Mouse (Mus musculus): Measurements from ENCODE around the gene Tmem11. TPM values are rescaled to one million over a fixed set of nuclear protein-coding genes. Genes with fewer than 3 reads are reported as not detected.

Tmem11 gene
- polyA plus RNA-seq, 1 experiment from 2014 or later, result 59.8 TPM

DNA sequence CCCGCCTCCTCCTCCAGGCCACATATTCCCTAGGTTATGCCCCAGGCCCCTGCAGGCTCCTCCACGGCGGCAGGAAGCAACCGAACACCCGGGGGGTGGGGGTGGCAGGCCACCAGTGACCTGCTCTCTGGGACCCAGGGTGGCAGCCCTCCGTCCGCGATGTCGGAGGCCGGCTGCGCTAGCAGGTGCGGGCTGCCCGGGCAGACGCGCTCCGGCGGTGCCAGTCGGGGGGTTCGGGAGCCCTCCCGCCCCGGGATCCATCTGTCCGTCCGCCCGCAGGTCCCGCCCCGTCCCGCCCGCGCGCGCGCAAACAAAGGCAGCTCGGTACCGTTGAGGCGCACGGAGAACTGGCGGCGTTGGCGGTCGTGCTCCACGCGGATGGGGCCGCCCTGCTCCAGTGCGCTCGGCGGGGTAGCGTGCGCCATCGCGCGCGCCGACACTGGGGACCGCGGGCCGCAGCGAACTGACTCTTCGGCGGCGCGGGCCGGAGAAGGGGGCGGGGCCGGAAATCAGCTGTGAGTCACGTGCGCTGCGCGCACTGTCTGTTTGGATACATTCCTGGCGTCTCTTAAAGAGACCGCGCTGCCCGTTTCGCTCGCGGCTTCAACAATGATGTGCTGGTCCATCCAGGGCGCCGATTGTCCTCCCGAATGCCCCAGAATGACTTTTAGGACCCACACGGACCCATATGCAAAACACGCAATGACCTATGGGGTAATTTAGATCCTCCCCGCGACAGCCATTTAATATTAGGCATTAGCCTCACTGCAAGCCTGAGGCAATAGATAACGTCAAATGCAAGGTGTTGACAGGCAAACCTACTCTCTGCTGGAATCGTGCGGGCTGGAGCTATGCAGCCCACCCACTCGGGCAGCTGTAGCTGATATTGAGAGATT lies 34.5 kb upstream of the Tmem11 start:
- no peaks in the 10 kb centered on the region for H3K36me3 ChIP-seq (ENCODE audit: control insufficient read depth, insufficient read depth, low read length)
- H3K27ac ChIP-seq (ENCODE audit: low read depth, low read length), result peak overlapping the region; percentile 68
- no peaks in the 10 kb centered on the region for H3K9me3 ChIP-seq (ENCODE audit: control insufficient read depth, low read length)
- DNase-seq (ENCODE audit: low spot score) (peak; percentile 93), ATAC-seq (replicated peaks; ENCODE audit: low FRiP score) (peak; percentile 94)
- WGBS, result under 1% methylated on average over 71 of the region's 86 CpGs
- peaks cover 2% of the 10 kb centered on the region; the same call in 1 of the 2 replicates for H3K4me1 ChIP-seq (replicated peaks; ENCODE audit: control insufficient read depth, insufficient read depth, low read length)
- H3K27me3 ChIP-seq (ENCODE audit: control insufficient read depth, insufficient read depth, low read length), result no peaks in the 10 kb centered on the region
- H3K9ac ChIP-seq (ENCODE audit: low read length), result peak overlapping the region; percentile 86
- H3K4me2 ChIP-seq (ENCODE audit: low read depth, low read length, severe bottlenecking), result peak overlapping the region; percentile 86
- peak overlapping the region; percentile 95 for H3K4me3 ChIP-seq (ENCODE audit: low read depth, low read length)

DNA sequence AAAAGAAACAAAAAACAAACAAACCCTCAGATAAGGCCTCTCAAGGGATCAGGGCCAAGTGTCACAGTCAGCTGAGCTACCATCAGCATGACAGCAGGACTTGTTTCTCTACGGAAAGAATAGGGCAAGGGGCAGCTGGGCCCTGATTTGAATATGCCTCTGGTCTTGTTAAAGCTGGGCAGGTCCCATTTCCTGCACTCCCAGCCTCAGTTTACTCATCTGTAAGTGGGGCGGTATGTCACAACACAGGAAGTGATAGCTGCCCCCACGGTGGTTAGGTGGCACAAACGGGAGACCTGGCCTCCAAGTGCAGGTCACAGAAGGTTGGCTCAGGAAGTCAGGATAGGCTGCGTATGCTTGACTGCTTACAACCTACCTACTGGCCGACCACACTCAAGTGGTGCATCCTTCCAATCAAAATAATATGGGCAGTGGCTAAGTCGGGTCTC lies 33.5 kb upstream of the Tmem11 start:
- ATAC-seq (replicated peaks; ENCODE audit: low FRiP score), result no peak
- Histone ChIP-seq H3K27me3 (ENCODE audit: control insufficient read depth, insufficient read depth, low read length) (no peaks in the 10 kb centered on the region), H3K36me3 (ENCODE audit: control insufficient read depth, insufficient read depth, low read length) (no peaks in the 10 kb centered on the region), H3K4me3 (ENCODE audit: low read depth, low read length) (peak overlapping the region; percentile 95), H3K4me2 (ENCODE audit: low read depth, low read length, severe bottlenecking) (peak overlapping the region; percentile 86), H3K9ac (ENCODE audit: low read length) (peak overlapping the region; percentile 86), H3K4me1 (replicated peaks; ENCODE audit: control insufficient read depth, insufficient read depth, low read length) (peaks cover 2% of the 10 kb centered on the region; the same call in 1 of the 2 replicates), H3K27ac (ENCODE audit: low read depth, low read length) (no peak overlapping the region), H3K9me3 (ENCODE audit: control insufficient read depth, low read length) (no peaks in the 10 kb centered on the region)
- no peak for DNase-seq (ENCODE audit: low spot score)
- 37% methylated on average over 7 of the region's 7 CpGs for WGBS

DNA sequence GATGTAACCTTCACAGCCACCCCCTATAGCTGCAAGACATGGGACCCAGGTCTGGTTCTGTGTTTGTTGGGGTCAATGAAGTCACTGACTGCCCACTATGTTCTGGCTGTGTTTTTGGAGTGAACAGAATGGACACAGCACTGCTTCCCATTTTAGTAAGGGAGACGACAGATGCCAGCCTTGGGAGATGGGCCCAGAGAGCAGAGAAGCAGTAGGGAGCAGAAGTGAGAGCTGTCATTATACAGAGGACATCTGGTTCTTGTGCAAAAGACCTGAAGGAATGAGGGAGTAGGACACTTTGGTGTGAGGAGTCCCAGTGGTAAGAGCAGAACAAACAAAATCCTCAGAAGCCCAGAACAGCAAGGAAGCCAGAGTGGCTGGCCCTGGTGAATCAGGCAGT lies 30.6 kb upstream of the Tmem11 start:
- no peak overlapping the region for H3K4me3 ChIP-seq (ENCODE audit: low read depth, low read length)
- H3K4me2 ChIP-seq (ENCODE audit: low read depth, low read length, severe bottlenecking), result no peak overlapping the region
- 91% methylated on average over 1 of the region's 1 CpGs for WGBS

DNA sequence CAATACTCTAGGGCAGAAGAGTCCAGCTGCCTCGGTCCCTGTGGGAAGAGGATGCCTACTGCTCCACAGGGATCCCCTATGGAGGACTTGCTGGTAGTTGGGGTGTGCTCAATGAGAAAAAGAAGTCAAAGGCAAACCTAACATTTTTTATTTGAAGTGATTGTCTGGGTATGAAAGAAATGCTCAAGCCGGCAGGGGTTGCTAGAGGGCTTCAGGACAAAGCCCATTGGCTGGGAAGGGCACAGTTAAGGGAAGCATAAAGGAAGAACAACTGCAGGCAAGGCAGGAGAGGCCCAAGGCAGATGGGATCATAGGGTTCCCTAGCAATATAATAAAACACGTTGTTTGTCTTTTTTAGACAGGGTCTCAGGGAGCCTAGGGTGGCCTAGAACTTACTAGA lies 29.0 kb upstream of the Tmem11 start:
- DNase-seq (ENCODE audit: low spot score), result no peak

More for the DNA sequence above, 30.6 kb upstream of the Tmem11 start:
- Histone ChIP-seq H3K27me3 (ENCODE audit: control insufficient read depth, insufficient read depth, low read length) (no peaks in the 10 kb centered on the region), H3K9me3 (ENCODE audit: control insufficient read depth, low read length) (no peaks in the 10 kb centered on the region), H3K9ac (ENCODE audit: low read length) (no peak overlapping the region), H3K4me1 (replicated peaks; ENCODE audit: control insufficient read depth, insufficient read depth, low read length) (peaks cover 2% of the 10 kb centered on the region; the same call in 1 of the 2 replicates), H3K27ac (ENCODE audit: low read depth, low read length) (no peak overlapping the region), H3K36me3 (ENCODE audit: control insufficient read depth, insufficient read depth, low read length) (peaks cover 2% of the 10 kb centered on the region; the same call in 1 of the 2 replicates)
- DNase-seq (ENCODE audit: low spot score) (no peak), ATAC-seq (replicated peaks; ENCODE audit: low FRiP score) (no peak)

DNA sequence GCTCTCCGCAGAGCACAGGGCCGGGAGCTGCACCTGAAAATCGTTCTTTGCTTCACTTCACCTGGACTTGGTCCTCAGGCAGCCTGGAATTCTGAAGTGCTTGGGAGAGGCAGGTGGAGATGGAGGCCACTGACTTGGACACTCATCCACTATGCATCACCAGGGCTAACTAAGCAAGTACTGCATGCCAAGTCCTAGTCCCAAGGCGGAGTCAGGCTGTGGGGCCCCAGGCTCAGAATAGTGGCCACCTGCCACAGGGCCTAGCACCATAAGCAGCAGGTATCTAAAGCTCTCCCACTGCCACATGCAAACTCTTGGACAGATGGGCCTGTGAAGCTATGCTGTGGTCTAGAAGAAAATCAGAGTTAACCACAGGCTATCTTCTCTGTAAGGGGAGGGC lies 27.4 kb upstream of the Tmem11 start:
- no peak overlapping the region for H3K4me2 ChIP-seq (ENCODE audit: low read depth, low read length, severe bottlenecking)
- 85% methylated on average over 4 of the region's 4 CpGs for WGBS
- H3K27ac ChIP-seq (ENCODE audit: low read depth, low read length), result no peak overlapping the region
- H3K9ac ChIP-seq (ENCODE audit: low read length), result no peak overlapping the region
- H3K36me3 ChIP-seq (ENCODE audit: control insufficient read depth, insufficient read depth, low read length), result peaks cover 2% of the 10 kb centered on the region; the same call in 1 of the 2 replicates
- ATAC-seq (replicated peaks; ENCODE audit: low FRiP score), result no peak
- no peaks in the 10 kb centered on the region for H3K9me3 ChIP-seq (ENCODE audit: control insufficient read depth, low read length)
- no peak for DNase-seq (ENCODE audit: low spot score)
- no peaks in the 10 kb centered on the region for H3K27me3 ChIP-seq (ENCODE audit: control insufficient read depth, insufficient read depth, low read length)
- H3K4me3 ChIP-seq (ENCODE audit: low read depth, low read length), result no peak overlapping the region
- no peaks in the 10 kb centered on the region for H3K4me1 ChIP-seq (replicated peaks; ENCODE audit: control insufficient read depth, insufficient read depth, low read length)

More for the DNA sequence above, 29.0 kb upstream of the Tmem11 start:
- Histone ChIP-seq H3K4me2 (ENCODE audit: low read depth, low read length, severe bottlenecking) (no peak overlapping the region), H3K9me3 (ENCODE audit: control insufficient read depth, low read length) (no peaks in the 10 kb centered on the region), H3K27me3 (ENCODE audit: control insufficient read depth, insufficient read depth, low read length) (no peaks in the 10 kb centered on the region), H3K9ac (ENCODE audit: low read length) (no peak overlapping the region), H3K4me3 (ENCODE audit: low read depth, low read length) (no peak overlapping the region), H3K36me3 (ENCODE audit: control insufficient read depth, insufficient read depth, low read length) (peaks cover 2% of the 10 kb centered on the region; the same call in 1 of the 2 replicates), H3K4me1 (replicated peaks; ENCODE audit: control insufficient read depth, insufficient read depth, low read length) (peaks cover 2% of the 10 kb centered on the region; the same call in 1 of the 2 replicates), H3K27ac (ENCODE audit: low read depth, low read length) (no peak overlapping the region)
- WGBS, result 67% methylated on average over 3 of the region's 3 CpGs
- no peak for ATAC-seq (replicated peaks; ENCODE audit: low FRiP score)

DNA sequence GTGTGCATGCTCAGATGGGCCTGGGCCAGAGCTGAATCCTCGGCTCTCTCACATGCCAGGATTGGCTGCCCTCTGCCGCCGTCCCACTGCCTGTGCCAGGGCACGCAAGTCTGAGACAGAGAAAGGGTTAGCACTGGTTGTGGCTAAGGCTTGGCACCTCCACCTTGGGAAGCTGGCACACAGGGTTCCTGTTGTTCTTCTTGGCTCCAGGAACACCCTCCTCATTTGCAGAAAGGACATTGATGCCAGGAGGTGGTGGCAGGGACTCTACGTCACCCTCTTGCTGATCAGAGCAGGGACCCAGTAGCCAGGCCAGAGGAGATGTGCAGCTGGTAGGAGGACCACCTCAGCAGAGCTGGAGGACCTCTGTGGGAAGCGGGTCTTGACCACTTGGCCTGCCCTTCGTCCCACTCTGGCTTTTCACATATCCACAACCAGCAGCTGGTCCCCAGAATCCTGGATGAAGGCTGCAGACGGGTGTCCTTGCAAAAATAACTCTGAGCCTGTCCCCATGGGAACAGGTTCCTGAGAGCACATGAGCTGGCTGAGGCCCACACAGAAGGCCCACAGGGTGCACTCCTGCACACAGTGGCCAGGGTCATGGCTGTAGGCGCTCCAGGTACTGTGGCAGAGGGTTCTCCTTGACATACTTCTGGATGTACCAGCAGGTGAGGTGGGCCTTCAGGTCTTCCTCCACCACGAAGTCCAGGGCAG lies 26.5 kb upstream of the Tmem11 start:
- Histone ChIP-seq H3K27me3 (ENCODE audit: control insufficient read depth, insufficient read depth, low read length) (no peaks in the 10 kb centered on the region), H3K9ac (ENCODE audit: low read length) (no peak overlapping the region), H3K36me3 (ENCODE audit: control insufficient read depth, insufficient read depth, low read length) (peaks cover 2% of the 10 kb centered on the region; the same call in 1 of the 2 replicates), H3K4me1 (replicated peaks; ENCODE audit: control insufficient read depth, insufficient read depth, low read length) (no peaks in the 10 kb centered on the region), H3K4me2 (ENCODE audit: low read depth, low read length, severe bottlenecking) (no peak overlapping the region), H3K4me3 (ENCODE audit: low read depth, low read length) (no peak overlapping the region), H3K9me3 (ENCODE audit: control insufficient read depth, low read length) (no peaks in the 10 kb centered on the region), H3K27ac (ENCODE audit: low read depth, low read length) (no peak overlapping the region)
- 95% methylated on average over 10 of the region's 10 CpGs for WGBS
- ATAC-seq (replicated peaks; ENCODE audit: low FRiP score), result no peak
- DNase-seq (ENCODE audit: low spot score), result no peak

DNA sequence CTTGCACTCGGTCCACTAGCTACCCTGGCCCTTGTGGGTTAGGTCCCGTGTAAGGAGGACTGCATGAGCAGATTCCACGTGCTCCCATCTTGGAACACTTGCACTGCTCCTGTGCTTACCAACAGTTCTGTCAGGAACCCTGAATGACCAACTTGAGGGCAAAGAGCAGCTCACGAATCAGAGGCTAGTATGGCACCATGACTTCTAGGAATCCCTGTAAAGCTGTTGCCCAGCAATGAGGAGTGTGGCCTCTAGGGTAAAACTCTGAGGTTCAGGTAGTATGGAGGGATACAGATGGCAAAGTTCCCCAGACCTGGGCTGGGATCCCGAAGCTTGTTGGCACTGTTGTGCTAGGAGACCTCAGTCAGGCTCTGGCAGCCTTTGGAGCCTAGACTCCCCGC lies 24.6 kb upstream of the Tmem11 start:
- Histone ChIP-seq H3K4me1 (replicated peaks; ENCODE audit: control insufficient read depth, insufficient read depth, low read length) (no peaks in the 10 kb centered on the region), H3K27me3 (ENCODE audit: control insufficient read depth, insufficient read depth, low read length) (no peaks in the 10 kb centered on the region), H3K4me2 (ENCODE audit: low read depth, low read length, severe bottlenecking) (no peak overlapping the region), H3K9me3 (ENCODE audit: control insufficient read depth, low read length) (no peaks in the 10 kb centered on the region), H3K36me3 (ENCODE audit: control insufficient read depth, insufficient read depth, low read length) (peaks cover 2% of the 10 kb centered on the region; the same call in 1 of the 2 replicates), H3K27ac (ENCODE audit: low read depth, low read length) (no peak overlapping the region), H3K9ac (ENCODE audit: low read length) (no peak overlapping the region), H3K4me3 (ENCODE audit: low read depth, low read length) (no peak overlapping the region)
- ATAC-seq (replicated peaks; ENCODE audit: low FRiP score) (no peak), DNase-seq (ENCODE audit: low spot score) (no peak)
- WGBS, result 89% methylated on average over 6 of the region's 6 CpGs

DNA sequence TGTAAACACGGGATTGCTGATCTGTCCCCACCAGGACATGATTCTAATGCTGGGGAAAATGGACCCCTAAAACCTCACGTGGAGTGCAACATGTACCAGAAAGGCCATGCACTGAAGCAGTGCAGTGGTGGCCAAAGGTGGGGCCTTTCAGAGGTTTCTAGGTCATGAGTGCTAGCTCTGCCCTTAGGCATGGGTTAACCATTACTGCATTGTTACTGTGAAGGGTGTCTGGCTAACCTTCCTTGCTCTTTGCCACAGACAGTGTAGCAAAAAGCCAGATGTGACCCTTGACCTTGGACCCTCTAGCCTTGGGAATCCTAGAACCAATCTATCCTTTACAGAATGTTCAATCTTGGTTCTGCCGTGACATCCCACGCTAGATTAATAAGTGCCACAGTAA lies 23.4 kb upstream of the Tmem11 start:
- H3K27me3 ChIP-seq (ENCODE audit: control insufficient read depth, insufficient read depth, low read length), result no peaks in the 10 kb centered on the region

More for the DNA sequence above, 23.4 kb upstream of the Tmem11 start:
- Histone ChIP-seq H3K4me2 (ENCODE audit: low read depth, low read length, severe bottlenecking) (no peak overlapping the region), H3K9ac (ENCODE audit: low read length) (no peak overlapping the region), H3K36me3 (ENCODE audit: control insufficient read depth, insufficient read depth, low read length) (peaks cover 2% of the 10 kb centered on the region; the same call in 1 of the 2 replicates), H3K4me1 (replicated peaks; ENCODE audit: control insufficient read depth, insufficient read depth, low read length) (no peaks in the 10 kb centered on the region), H3K9me3 (ENCODE audit: control insufficient read depth, low read length) (no peaks in the 10 kb centered on the region), H3K27ac (ENCODE audit: low read depth, low read length) (no peak overlapping the region), H3K4me3 (ENCODE audit: low read depth, low read length) (no peak overlapping the region)
- WGBS, result 79% methylated on average over 4 of the region's 4 CpGs
- no peak for DNase-seq (ENCODE audit: low spot score)
- ATAC-seq (replicated peaks; ENCODE audit: low FRiP score), result no peak

All from forebrain, embryonic 11.5 days (tissue).